Mouse (Mus musculus) embryonic facial prominence, embryonic 14.5 days (tissue): ENCODE measurements around the gene Slbp. TPM values are rescaled to one million over a fixed set of nuclear protein-coding genes. Genes with fewer than 3 reads are reported as not detected.

Experiments used
- ATAC-seq: fragments of 200-750 bp; cut with Nextera tagmentation; 2 replicates; pipeline ENCODE4 v1.8.0; 2017; ENCODE audit warnings: low read depth, moderate number of reproducible peaks, moderate TSS enrichment
- DNase-seq: peaks from one replicate; pipeline ENCODE4 v3.0.0-alpha.2; 2015; ENCODE audit warnings: low spot score
- H3K27ac ChIP-seq: fragments of 300-500 bp; sonication (generic); replicated peaks from 2 replicates; pipeline ENCODE4 v1.5.1; 2014; ENCODE audit warnings: low read depth, mild to moderate bottlenecking, low read length, moderate library complexity
- H3K27me3 ChIP-seq: fragments of 300-500 bp; sonication (generic); replicated peaks from 2 replicates; pipeline ENCODE4 v1.6.1; 2014; ENCODE audit warnings: low read length; ENCODE audit not compliant: control insufficient read depth, insufficient read depth
- H3K36me3 ChIP-seq: fragments of 300-500 bp; sonication (generic); 2 replicates; pipeline ENCODE4 v1.6.1; 2014; ENCODE audit warnings: low read length, mixed read lengths; ENCODE audit not compliant: control insufficient read depth, insufficient read depth
- H3K4me1 ChIP-seq: fragments of 300-500 bp; sonication (generic); 2 replicates; pipeline ENCODE4 v1.6.1; 2014; ENCODE audit warnings: antibody characterized with exemption, low read length; ENCODE audit not compliant: control insufficient read depth, insufficient read depth
- H3K4me2 ChIP-seq: fragments of 300-500 bp; sonication (generic); 2 replicates; pipeline ENCODE4 v1.6.1; 2014; ENCODE audit warnings: low read depth, mild to moderate bottlenecking, low read length, moderate library complexity, mixed read lengths
- H3K4me3 ChIP-seq: fragments of 300-500 bp; sonication (generic); 2 replicates; pipeline ENCODE4 v1.5.1; 2014; ENCODE audit warnings: low read depth, mild to moderate bottlenecking, low read length
- H3K9ac ChIP-seq: fragments of 300-500 bp; sonication (generic); 2 replicates; pipeline ENCODE4 v1.6.1; 2014; ENCODE audit warnings: low read depth, mild to moderate bottlenecking, low read length, moderate library complexity, mixed read lengths
- H3K9me3 ChIP-seq: fragments of 300-500 bp; sonication (generic); 2 replicates; pipeline ENCODE4 v1.6.1; 2016; ENCODE audit warnings: low read length; ENCODE audit not compliant: control insufficient read depth
- WGBS: fragments of 180-500 bp; shearing (Covaris S2); extraction: QIAGEN DNeasy Blood & Tissue Kit; methylation state at CpG from one replicate; pipeline ENCODE4 v1.1.7; 2014; 5-methylcytosine and 5-hydroxymethylcytosine counted together
- polyA plus RNA-seq: library from polyadenylated mRNA; unstranded; fragments of >200 nt; fragmentation: Nextera tagmentation; extraction: Ambion mirVana; gene quantifications from 2 replicates; pipeline ENCODE4 v1.2.1, GENCODE M21; 2014

Slbp gene
- polyA plus RNA-seq, 1 experiment from 2014 or later, result 188 TPM

GRCm38 (mm10) chr5:33694848-33695717 is 42.7 kb upstream of the Slbp start:
- Histone ChIP-seq H3K4me2 (peak overlapping the region; percentile 94), H3K4me1 (peaks cover 59% of the 10 kb centered on the region), H3K9ac (peak overlapping the region; percentile 79), H3K27ac (peak overlapping the region; percentile 83), H3K9me3 (no peaks in the 10 kb centered on the region), H3K4me3 (peak overlapping the region; percentile 47), H3K27me3 (no peaks in the 10 kb centered on the region), H3K36me3 (no peaks in the 10 kb centered on the region)
- 1% methylated on average over 49 of the region's 71 CpGs for WGBS
- DNase-seq (peak; percentile 73), ATAC-seq (peak; percentile 72)

DNA sequence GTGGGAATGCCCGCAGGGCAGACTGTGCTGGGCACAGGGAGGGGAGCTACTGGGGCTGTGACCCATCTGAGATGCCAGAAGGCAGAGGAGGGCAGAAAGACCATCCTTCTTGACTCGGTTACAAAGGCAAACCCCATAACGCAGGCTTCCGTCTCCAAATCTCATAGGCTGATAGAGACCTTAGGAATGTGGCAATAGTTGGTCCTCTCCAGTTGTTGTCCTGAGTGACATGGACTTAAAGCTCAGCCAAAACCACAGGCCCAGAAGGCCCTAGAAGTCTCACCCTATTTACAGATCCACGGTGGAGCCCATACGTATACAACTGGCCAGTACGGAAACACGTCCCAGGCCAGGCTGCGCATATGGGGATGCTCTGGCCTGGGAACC is 42.1 kb upstream of the Slbp start:
- H3K36me3 ChIP-seq, result no peaks in the 10 kb centered on the region
- H3K9me3 ChIP-seq, result no peaks in the 10 kb centered on the region
- H3K4me1 ChIP-seq, result peaks cover 63% of the 10 kb centered on the region
- peak overlapping the region; percentile 83 for H3K27ac ChIP-seq
- ATAC-seq (no peak), DNase-seq (no peak)
- H3K9ac ChIP-seq, result no peak overlapping the region
- no peaks in the 10 kb centered on the region for H3K27me3 ChIP-seq
- 63% methylated on average over 9 of the region's 9 CpGs for WGBS
- no peak overlapping the region for H3K4me3 ChIP-seq
- H3K4me2 ChIP-seq, result peak overlapping the region; percentile 94; the same call in 1 of the 2 replicates

GRCm38 (mm10) chr5:33692393-33692792 is 40.0 kb upstream of the Slbp start:
- no peak overlapping the region for H3K4me3 ChIP-seq
- no peaks in the 10 kb centered on the region for H3K36me3 ChIP-seq
- H3K27ac ChIP-seq, result peak overlapping the region; percentile 89
- H3K9me3 ChIP-seq, result no peaks in the 10 kb centered on the region
- peak; percentile 86 for DNase-seq
- ATAC-seq, result peak; percentile 53
- H3K9ac ChIP-seq, result peak overlapping the region; percentile 43; the same call in 1 of the 2 replicates
- H3K27me3 ChIP-seq, result no peaks in the 10 kb centered on the region
- peak overlapping the region; percentile 41 for H3K4me2 ChIP-seq
- 3% methylated on average over 24 of the region's 24 CpGs for WGBS
- H3K4me1 ChIP-seq, result peaks cover 63% of the 10 kb centered on the region

DNA sequence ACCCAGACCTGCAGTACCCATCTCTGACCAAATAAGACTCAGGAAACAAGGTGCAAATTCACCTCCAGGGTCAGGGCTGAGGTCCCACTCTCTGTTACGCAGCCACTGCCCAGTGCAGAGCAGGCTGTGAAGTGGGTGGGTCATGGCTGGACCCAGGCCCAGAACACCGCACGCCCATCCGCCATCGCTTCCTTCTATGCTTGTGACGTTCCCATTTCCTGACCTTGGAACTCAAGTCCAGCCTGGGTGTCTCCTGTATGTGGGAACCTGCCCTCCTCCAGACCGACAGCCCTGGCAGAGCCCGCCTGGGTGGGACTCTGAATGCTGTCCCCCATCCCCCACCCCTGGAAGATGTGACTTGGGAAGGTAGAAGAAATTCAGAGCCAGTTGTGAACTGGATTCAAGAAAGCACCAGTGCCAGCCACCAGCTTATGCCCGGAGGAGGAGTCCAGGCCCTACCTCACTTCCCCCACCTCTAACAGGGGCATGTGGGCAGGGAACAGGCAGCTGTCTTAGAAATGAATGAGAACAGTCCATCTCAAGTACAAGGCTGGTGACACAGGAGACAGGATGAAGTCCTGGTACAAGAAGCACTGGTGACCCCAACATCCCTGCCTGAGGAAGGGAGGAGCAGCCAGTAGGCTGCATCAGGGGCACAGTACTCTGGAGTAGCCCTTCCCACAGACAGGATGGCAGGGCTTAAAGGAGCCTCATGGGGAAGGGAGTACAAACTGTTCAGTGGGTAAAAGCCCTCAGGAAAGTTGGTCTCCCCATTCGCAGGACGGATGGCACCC is 37.7 kb upstream of the Slbp start:
- 76% methylated on average over 11 of the region's 11 CpGs for WGBS
- Histone ChIP-seq H3K36me3 (no peaks in the 10 kb centered on the region), H3K27me3 (no peaks in the 10 kb centered on the region), H3K4me2 (no peak overlapping the region), H3K4me3 (no peak overlapping the region), H3K27ac (no peak overlapping the region; the same call in 1 of the 2 replicates), H3K9me3 (no peaks in the 10 kb centered on the region), H3K4me1 (peaks cover 40% of the 10 kb centered on the region), H3K9ac (no peak overlapping the region)
- ATAC-seq (no peak), DNase-seq (no peak)

GRCm38 (mm10) chr5:33689221-33689844 is 37.0 kb upstream of the Slbp start:
- 53% methylated on average over 18 of the region's 20 CpGs for WGBS
- H3K4me2 ChIP-seq, result peak overlapping the region; percentile 6; the same call in 1 of the 2 replicates

GRCm38 (mm10) chr5:33688278-33689220 is 36.2 kb upstream of the Slbp start:
- no peak for ATAC-seq
- H3K27ac ChIP-seq, result peak overlapping the region; percentile 8; the same call in 1 of the 2 replicates
- peaks cover 35% of the 10 kb centered on the region for H3K4me1 ChIP-seq

More at GRCm38 (mm10) chr5:33689221-33689844, 37.0 kb upstream of the Slbp start:
- H3K4me1 ChIP-seq, result peaks cover 35% of the 10 kb centered on the region
- ATAC-seq (0 out of 2 replicates have a peak, but pooled peaks have one; percentile 31), DNase-seq (no peak)
- no peak overlapping the region for H3K4me3 ChIP-seq
- H3K27ac ChIP-seq, result 0 out of 2 replicates have a peak overlapping the region, but pooled peaks have one; percentile 8
- no peaks in the 10 kb centered on the region for H3K27me3 ChIP-seq
- no peak overlapping the region for H3K9ac ChIP-seq
- no peaks in the 10 kb centered on the region for H3K9me3 ChIP-seq
- H3K36me3 ChIP-seq, result no peaks in the 10 kb centered on the region

DNA sequence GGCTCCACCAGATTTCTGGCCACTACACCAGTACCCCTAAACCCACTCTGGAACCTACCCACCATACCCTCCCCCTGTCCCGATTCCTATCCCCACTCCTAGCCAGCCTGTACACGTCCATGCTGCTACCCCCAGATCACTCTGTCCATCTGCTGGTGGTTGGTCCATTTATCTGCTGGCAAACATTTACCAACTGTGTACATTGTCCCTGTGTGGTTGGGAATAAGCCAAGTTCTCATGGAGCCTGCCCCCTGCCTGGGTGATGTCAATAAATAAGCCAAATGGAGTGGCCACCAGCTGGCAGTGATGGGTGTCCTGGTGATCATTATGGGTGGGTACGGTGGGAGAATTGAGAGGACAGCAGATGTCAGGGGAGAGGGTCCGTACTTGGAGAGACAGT is 34.8 kb upstream of the Slbp start:
- DNase-seq (no peak), ATAC-seq (no peak)
- H3K9me3 ChIP-seq, result no peaks in the 10 kb centered on the region
- peaks cover 23% of the 10 kb centered on the region for H3K4me1 ChIP-seq
- H3K36me3 ChIP-seq, result no peaks in the 10 kb centered on the region
- no peak overlapping the region for H3K9ac ChIP-seq
- H3K27ac ChIP-seq, result no peak overlapping the region
- H3K4me3 ChIP-seq, result no peak overlapping the region
- H3K4me2 ChIP-seq, result no peak overlapping the region
- no peaks in the 10 kb centered on the region for H3K27me3 ChIP-seq
- 75% methylated on average over 4 of the region's 4 CpGs for WGBS

More at GRCm38 (mm10) chr5:33688278-33689220, 36.2 kb upstream of the Slbp start:
- Histone ChIP-seq H3K4me2 (no peak overlapping the region), H3K9ac (peak overlapping the region; percentile 25; the same call in 1 of the 2 replicates), H3K9me3 (no peaks in the 10 kb centered on the region), H3K27me3 (no peaks in the 10 kb centered on the region), H3K4me3 (no peak overlapping the region), H3K36me3 (no peaks in the 10 kb centered on the region)
- DNase-seq, result no peak
- 53% methylated on average over 14 of the region's 14 CpGs for WGBS
